Mouse (Mus musculus) G1E-ER4 (cell line): Measurements from ENCODE around the gene AC124108.1. TPM values are rescaled to one million over a fixed set of nuclear protein-coding genes. Genes with fewer than 3 reads are reported as not detected.

Experiments used
- GATA1 ChIP-seq: IDR thresholded peaks from one replicate; pipeline ENCODE4 v1.8.0; 2012; ENCODE audit warnings: low read length, inconsistent platforms
- polyA plus RNA-seq: library from polyadenylated mRNA; stranded (reverse); fragments of >175 nt; gene quantifications from 2 replicates; pipeline ENCODE4 v1.2.3, GENCODE M21; 2012

Gene AC124108.1
- not detected in 2 replicates for polyA plus RNA-seq

DNA sequence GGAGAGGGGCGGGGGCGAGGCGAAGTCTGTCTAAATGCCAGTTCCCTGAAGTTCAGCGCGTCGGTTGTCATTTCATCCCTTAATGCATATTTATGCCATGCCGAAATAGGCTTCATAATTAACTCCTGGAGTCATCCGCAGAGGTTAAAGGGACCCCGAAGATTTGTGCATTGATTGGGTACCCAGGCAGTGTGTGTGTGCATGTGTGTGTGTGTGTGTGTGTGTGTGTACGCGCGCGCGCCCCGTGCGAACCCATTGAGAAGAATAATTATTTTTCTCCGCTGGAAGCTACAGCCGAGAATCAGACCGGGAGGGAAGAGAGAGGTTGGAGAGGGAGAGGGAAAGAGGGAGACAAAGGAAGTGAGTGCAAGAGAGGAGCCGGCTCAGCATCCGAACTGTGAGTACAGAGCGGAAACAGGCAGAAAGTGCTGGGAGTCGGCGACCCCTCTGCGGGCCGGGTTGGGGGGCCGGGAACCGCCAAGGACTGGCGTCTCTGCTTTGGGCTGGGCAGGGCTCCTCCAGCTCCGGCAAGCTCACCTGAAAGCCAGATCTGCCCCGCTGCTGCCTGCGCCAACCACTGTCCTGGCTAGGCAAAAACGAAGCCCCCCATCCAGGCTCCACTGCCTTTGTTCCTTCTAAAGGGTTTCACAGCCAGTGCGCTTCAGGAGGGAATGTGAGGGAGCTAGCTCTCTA, at the start of gene AC124108.1, which contains the start of gene Lemd1:
TSS of gene AC124108.1 (plus strand) at position 365 of the 693 bp plus-strand sequence.
TSS of gene Lemd1 (plus strand) at position 339 of the 693 bp plus-strand sequence.
- TF ChIP-seq GATA1, result no peak

DNA sequence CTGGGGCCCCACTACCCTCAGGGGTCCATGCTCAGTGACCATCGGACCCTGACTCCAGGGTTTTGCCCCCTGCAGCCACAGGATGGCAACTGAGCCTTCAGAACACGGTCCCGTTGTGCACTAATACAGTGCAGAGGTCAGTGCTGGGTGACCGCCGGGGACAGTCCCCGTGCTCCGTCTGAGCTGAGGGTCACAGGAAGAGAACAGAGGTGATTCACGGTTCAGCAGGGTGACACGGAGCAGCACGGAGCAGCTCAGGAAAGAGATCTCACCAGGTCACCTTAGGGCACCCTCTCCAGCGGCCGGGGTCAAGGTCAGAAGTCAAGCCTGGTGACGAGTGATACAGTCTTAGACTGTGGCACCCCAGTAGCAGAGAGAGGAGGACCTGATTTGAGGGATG, 49.5 kb upstream of the AC124108.1 start:
- no peak for TF ChIP-seq GATA1

DNA sequence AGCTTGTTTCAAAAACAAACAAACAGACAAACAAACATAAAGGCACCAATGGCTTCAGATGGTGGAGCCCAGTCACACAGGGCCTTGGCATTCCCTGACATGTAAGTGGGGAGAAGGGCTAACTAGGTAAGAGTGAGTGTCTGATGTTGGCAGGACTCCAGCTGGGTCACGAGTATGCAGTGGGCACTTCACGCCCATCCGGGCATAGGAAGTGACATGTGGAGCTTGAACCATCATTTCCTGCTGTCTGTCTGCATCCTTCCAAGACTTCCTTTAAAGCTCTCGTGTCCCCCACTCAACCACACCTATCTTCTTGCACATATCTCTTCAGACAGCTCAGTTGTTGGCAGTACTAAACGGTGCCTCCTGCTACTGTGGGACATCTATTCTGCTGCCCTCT, 48.2 kb upstream of the AC124108.1 start:
- TF ChIP-seq GATA1, result no peak

GRCm38 (mm10) chr1:132143730-132144129, 47.5 kb upstream of the AC124108.1 start:
- no peak for TF ChIP-seq GATA1

GRCm38 (mm10) chr1:132144223-132144622, 47.0 kb upstream of the AC124108.1 start:
- no peak for TF ChIP-seq GATA1

- no peak for TF ChIP-seq GATA1
Measured at GRCm38 (mm10) chr1:132144837-132145236, 46.4 kb upstream of the AC124108.1 start.

GRCm38 (mm10) chr1:132145973-132146685, 45.1 kb upstream of the AC124108.1 start:
- TF ChIP-seq GATA1, result no peak

DNA sequence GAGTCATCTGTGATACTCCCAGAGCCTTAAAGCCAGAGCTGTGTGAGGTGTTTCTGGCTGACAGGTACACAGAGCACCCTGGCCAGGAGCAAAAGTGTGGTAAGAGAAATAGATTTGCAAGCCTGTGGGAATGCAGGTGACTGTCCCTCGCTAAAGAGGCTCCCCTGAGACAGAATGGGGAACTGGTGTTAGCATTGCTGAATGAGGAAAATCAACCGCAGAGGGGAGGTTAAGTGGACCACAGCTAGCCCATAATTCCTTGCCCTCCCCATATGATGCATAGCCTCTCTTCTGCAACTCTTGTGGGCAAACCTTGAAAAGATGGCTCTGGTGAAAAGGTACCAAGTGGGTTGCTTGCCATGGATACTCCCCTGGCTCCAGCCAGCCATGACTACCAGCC, 41.8 kb upstream of the AC124108.1 start:
- TF ChIP-seq GATA1, result no peak

- TF ChIP-seq GATA1, result no peak
Measured at GRCm38 (mm10) chr1:132150171-132150570, 41.1 kb upstream of the AC124108.1 start.

DNA sequence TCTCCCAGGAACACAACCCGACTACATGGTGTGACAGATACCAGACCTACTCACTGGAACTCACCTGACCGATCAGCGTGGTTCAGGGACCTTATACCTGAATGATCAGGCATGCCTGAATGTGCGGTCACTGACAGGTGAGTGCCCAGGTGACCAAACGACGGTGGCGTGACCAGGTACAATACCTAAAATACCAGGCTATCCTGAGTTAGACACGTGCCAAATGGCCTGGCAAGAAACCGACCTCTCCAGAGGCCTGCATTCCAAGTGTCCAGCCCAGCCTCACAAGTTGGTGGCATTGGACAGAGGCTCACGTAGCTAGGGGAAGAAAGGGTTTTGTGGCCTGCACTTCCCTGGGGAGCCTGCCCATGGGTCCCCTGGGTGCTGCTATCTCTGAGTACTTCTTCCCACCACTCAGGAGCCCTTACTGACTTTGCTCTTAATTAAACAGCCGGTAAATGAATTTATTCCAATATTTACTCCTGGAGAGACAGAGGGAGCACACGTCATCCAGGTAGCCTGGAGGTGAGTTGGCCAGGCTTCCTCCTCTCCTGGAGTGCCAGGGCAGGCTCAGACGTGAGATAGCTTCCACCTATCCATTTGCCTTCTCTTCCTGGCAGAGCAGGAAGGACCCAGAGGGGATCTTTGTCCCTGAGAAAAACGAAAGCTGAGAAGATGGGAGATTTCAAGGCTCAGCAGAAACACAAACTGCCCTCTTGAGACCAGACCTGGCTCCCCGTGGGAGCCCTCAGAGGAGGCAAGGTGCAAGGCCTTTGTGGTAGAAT, 40.2 kb upstream of the AC124108.1 start:
- TF ChIP-seq GATA1, result no peak

- TF ChIP-seq GATA1, result no peak
Measured at GRCm38 (mm10) chr1:132151908-132152307, 39.3 kb upstream of the AC124108.1 start.

GRCm38 (mm10) chr1:132153086-132153690, 38.1 kb upstream of the AC124108.1 start:
- TF ChIP-seq GATA1, result no peak

DNA sequence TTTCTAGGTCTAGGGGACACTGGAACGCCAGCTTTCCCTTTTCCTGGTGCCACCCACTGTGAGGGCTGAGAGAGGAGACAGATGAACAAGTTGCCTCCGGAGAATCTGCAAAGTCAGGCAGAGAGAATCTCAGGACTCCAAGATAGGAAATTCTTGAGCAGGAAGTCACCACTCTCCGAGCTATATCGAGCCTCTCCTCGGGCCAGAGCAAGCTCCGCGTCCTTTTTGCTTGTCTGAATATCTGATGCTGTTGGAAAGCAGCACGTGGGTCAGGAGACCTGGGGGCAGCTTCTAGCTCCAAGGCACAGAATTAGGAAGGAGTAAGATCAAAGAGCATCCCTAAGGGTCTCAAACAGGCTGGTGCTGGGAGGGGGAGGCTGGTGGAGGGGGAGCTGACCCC, 37.6 kb upstream of the AC124108.1 start:
- no peak for TF ChIP-seq GATA1

- TF ChIP-seq GATA1, result no peak
Measured at GRCm38 (mm10) chr1:132155737-132156136, 35.5 kb upstream of the AC124108.1 start.

GRCm38 (mm10) chr1:132157016-132157781, 34.1 kb upstream of the AC124108.1 start:
- no peak for TF ChIP-seq GATA1

GRCm38 (mm10) chr1:132157808-132158207, 33.4 kb upstream of the AC124108.1 start:
- TF ChIP-seq GATA1, result no peak
